Mouse (Mus musculus) embryonic fibroblast, embryonic 13.5 days (primary cell): ENCODE measurements around the gene Smad3.

Experiments used
- CTCF ChIP-seq: IDR thresholded peaks from 2 replicates; pipeline ENCODE4 v1.5.1; 2011; ENCODE audit warnings: mild to moderate bottlenecking, control low read depth, low read length, moderate library complexity, borderline replicate concordance; ENCODE audit not compliant: insufficient read depth
- POLR2A ChIP-seq: IDR thresholded peaks from 2 replicates; pipeline ENCODE4 v1.6.1; 2011; ENCODE audit warnings: low read depth, mild to moderate bottlenecking, control low read depth, low read length, moderate library complexity

GRCm38 (mm10) chr9:63603849-63604248, 153.9 kb downstream of the Smad3 start:
- TF ChIP-seq POLR2A (no peak), CTCF (no peak)
